Mouse (Mus musculus) Patski (cell line): ENCODE data around the gene Ephx1. TPM values are rescaled to one million over a fixed set of nuclear protein-coding genes. Genes with fewer than 3 reads are reported as not detected.

Source experiments
- ATAC-seq: fragments of 100-300 bp; one replicate; pipeline ENCODE4 v1.8.0; 2021
- CTCF ChIA-PET: fragments of 350-600 bp; sonication (Branson Sonifier 250); formaldehyde crosslinking; loops from one replicate; lab custom pipeline; 2022; ENCODE audit warnings: inconsistent platforms; lab: Charles Lee
- POLR2A ChIA-PET: fragments of 350-600 bp; sonication (Branson Sonifier 250); formaldehyde crosslinking; loops from one replicate; lab custom pipeline; 2022; ENCODE audit warnings: antibody characterized with exemption, inconsistent platforms; lab: Charles Lee
- DNase-seq: peaks from one replicate; pipeline ENCODE4 v3.0.0-alpha.2; 2011; ENCODE audit warnings: low read depth, low spot score
- H3K27me3 ChIP-seq: fragments of 371-371 bp; one replicate; pipeline ENCODE4 v1.5.1; 2021
- CTCF ChIP-seq: fragments of 100-300 bp; IDR thresholded peaks from one replicate; pipeline ENCODE4 v1.5.1; 2021
- in situ Hi-C: fragments of 300-500 bp; cut with MboI; formaldehyde crosslinking; loops from 3 replicates; pipeline ENCODE4 v1.11.1; 2018; ENCODE audit warnings: low pct_unique_long_range_greater_than_20kb, mixed read lengths
- polyA plus RNA-seq: library from polyadenylated mRNA; unstranded; gene quantifications from one replicate; pipeline ENCODE4 v1.2.3, GENCODE M21; 2021

Gene Ephx1
- polyA plus RNA-seq, 1 experiment from 2014 or later, result 10.9 TPM

- TF ChIP-seq CTCF, result no peak
- DNase-seq (no peak), ATAC-seq (no peak)
- ChIA-PET CTCF (no interaction called here), POLR2A (no interaction called here)
- in situ Hi-C loops, result no loop called here
- H3K27me3 ChIP-seq, result no peaks in the 10 kb centered on the region
Measured at GRCm38 (mm10) chr1:180926286-180926685, 94.4 kb downstream of the Ephx1 start.

Other genes with a start within 250 kb of the Ephx1 start
- 683 TPM for gene H3f3a, start 207.0 kb downstream of the Ephx1 start, polyA plus RNA-seq
- 29.0 TPM for gene Sde2, start 169.8 kb downstream of the Ephx1 start, polyA plus RNA-seq
- 0.04 TPM for gene Lefty2, start 127.8 kb downstream of the Ephx1 start, polyA plus RNA-seq
- gene Pycr2, start 116.6 kb downstream of the Ephx1 start, polyA plus RNA-seq, result 62.2 TPM
- gene Lefty1, start 85.9 kb downstream of the Ephx1 start, polyA plus RNA-seq, result 0.06 TPM
- 39.3 TPM for gene Tmem63a, start 78.6 kb downstream of the Ephx1 start, polyA plus RNA-seq
- gene 9130409I23Rik, start 30.3 kb upstream of the Ephx1 start, polyA plus RNA-seq, result 0.03 TPM
- gene Nvl, start 123.3 kb upstream of the Ephx1 start, polyA plus RNA-seq, result 23.1 TPM
- gene Cnih4, start 123.8 kb upstream of the Ephx1 start, polyA plus RNA-seq, result 144 TPM
- gene Wdr26, start 191.1 kb upstream of the Ephx1 start, polyA plus RNA-seq, result 128 TPM